ENCODE assay signal across 20 mouse cellular contexts in the genomic region with DNA sequence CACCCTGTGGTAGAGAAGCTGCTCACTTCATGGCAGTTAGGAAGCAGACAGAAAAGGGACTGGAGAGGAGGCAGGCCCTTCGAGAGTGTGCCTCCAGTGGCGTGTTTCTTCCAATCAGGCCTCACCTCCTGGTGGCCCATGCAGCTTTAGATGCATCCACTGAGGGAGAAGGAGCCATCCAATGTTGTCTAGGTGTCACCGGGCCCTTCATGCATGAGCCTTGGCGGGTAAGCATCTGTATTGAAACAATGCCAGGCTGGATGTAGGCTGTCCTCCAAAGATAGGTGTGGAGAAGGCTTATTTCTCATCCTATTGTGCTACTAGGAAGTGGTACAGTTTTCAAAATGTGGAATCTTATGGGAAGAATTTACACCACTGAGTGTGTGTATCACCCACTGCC.
DNase-seq lines count a peak whose midpoint lies in the region; ATAC-seq lines count a peak whose summit lies in the region.
"Had no signal": no experiment of that assay in that cellular context is flagged by ENCODE, and none has a peak within 500 bp of the region (broad histone marks: within the 10 kb centered on the region; RNA-seq: fewer than 3 reads in every experiment).

No protein-coding gene starts in this region.

- H3K9me3 ChIP-seq in heart, embryonic 10.5 days, result no peaks in the 10 kb centered on the region
- H3K9me3 ChIP-seq in heart, embryonic 11.5 days (replicated peaks; ENCODE audit: control insufficient read depth, low read length), result no peaks in the 10 kb centered on the region
- H3K9me3 ChIP-seq: embryonic facial prominence, embryonic 10.5 days; embryonic facial prominence, embryonic 12.5 days; forebrain, embryonic 13.5 days; forebrain, embryonic 15.5 days had no signal

- H3K4me1 ChIP-seq in heart, embryonic 10.5 days, result peaks cover 23% of the 10 kb centered on the region
- H3K4me1 ChIP-seq in heart, embryonic 11.5 days (ENCODE audit: control insufficient read depth, insufficient read depth, low read length), result no peaks in the 10 kb centered on the region

- no peaks in the 10 kb centered on the region for H3K36me3 ChIP-seq in heart, embryonic 10.5 days
- H3K36me3 ChIP-seq in heart, embryonic 11.5 days (ENCODE audit: control insufficient read depth, insufficient read depth, low read length), result no peaks in the 10 kb centered on the region
- H3K36me3 ChIP-seq: embryonic facial prominence, embryonic 10.5 days; embryonic facial prominence, embryonic 12.5 days; forebrain, embryonic 15.5 days; G1E had no signal

- peak; percentile 44 for DNase-seq in cerebellum, adult 11-12 months
- DNase-seq in cerebellum, postnatal 14 days, result no peak
- DNase-seq in cerebellum, adult 9-11 months, result peak; percentile 54
- no peak for DNase-seq in cerebellum, adult 8-10 months
- DNase-seq in heart, embryonic 10.5 days (ENCODE audit: low spot score), result peak; percentile 72
- DNase-seq: adrenal gland, adult 8-10 months; adrenal gland, postnatal 14 days; adrenal gland, postnatal 36 days; B cell, adult 2 months; cerebellum, adult 18-20 months; forebrain, postnatal 0 days had no signal

- 85% methylated on average over 4 of the region's 4 CpGs for WGBS in heart, embryonic 10.5 days
- WGBS in heart, embryonic 11.5 days (ENCODE audit: insufficient replicate concordance), result 78% methylated on average over 4 of the region's 4 CpGs

- H3K27me3 ChIP-seq in heart, embryonic 10.5 days (ENCODE audit: insufficient read depth, poor library complexity, severe bottlenecking), result peaks cover 12% of the 10 kb centered on the region
- H3K27me3 ChIP-seq in heart, embryonic 11.5 days (ENCODE audit: control insufficient read depth, insufficient read depth, low read length), result no peaks in the 10 kb centered on the region
- H3K27me3 ChIP-seq: embryonic facial prominence, embryonic 12.5 days; forebrain, embryonic 13.5 days; forebrain, embryonic 15.5 days had no signal

- ATAC-seq in heart, embryonic 11.5 days (replicated peaks; ENCODE audit: insufficient number of reproducible peaks, low FRiP score, low TSS enrichment), result no peak
- ATAC-seq: activated CD4-positive, CD25-positive, alpha-beta regulatory T cell, adult 4 months; CD4-positive, CD25-positive, alpha-beta regulatory T cell, adult 4 months; forebrain, embryonic 13.5 days; forebrain, embryonic 15.5 days; forebrain, postnatal 0 days; Patski had no signal

- no peak overlapping the region for H3K4me3 ChIP-seq in heart, embryonic 10.5 days
- H3K4me3 ChIP-seq in heart, embryonic 11.5 days (ENCODE audit: low read depth, low read length), result no peak overlapping the region
- H3K4me3 ChIP-seq: embryonic facial prominence, embryonic 10.5 days; embryonic facial prominence, embryonic 12.5 days; forebrain, embryonic 13.5 days; forebrain, embryonic 15.5 days had no signal

- no peak overlapping the region for H3K4me2 ChIP-seq in heart, embryonic 11.5 days
- H3K4me2 ChIP-seq: embryonic facial prominence, embryonic 12.5 days; forebrain, embryonic 13.5 days; forebrain, embryonic 15.5 days had no signal

- no peak overlapping the region for H3K27ac ChIP-seq in heart, embryonic 10.5 days
- H3K27ac ChIP-seq in heart, embryonic 11.5 days (ENCODE audit: low read depth, low read length), result no peak overlapping the region
- H3K27ac ChIP-seq: embryonic facial prominence, embryonic 10.5 days; embryonic facial prominence, embryonic 12.5 days; forebrain, embryonic 13.5 days had no signal

- no peak overlapping the region for H3K9ac ChIP-seq in heart, embryonic 11.5 days (ENCODE audit: low read depth, low read length)
- H3K9ac ChIP-seq: embryonic facial prominence, embryonic 12.5 days; forebrain, embryonic 13.5 days; forebrain, embryonic 15.5 days; forebrain, postnatal 0 days had no signal

Comparison
In these comparisons a context has a peak if more than half of its experiments do, and no peak if none do; other contexts are left out.
1. DNase-seq: peak in cerebellum, adult 11-12 months (single experiment), cerebellum, adult 9-11 months (single experiment) and heart, embryonic 10.5 days (single experiment); none in cerebellum, postnatal 14 days (0 of 2) and cerebellum, adult 8-10 months (single experiment).